Mouse (Mus musculus): ENCODE data around the gene Ifna4.

DNA sequence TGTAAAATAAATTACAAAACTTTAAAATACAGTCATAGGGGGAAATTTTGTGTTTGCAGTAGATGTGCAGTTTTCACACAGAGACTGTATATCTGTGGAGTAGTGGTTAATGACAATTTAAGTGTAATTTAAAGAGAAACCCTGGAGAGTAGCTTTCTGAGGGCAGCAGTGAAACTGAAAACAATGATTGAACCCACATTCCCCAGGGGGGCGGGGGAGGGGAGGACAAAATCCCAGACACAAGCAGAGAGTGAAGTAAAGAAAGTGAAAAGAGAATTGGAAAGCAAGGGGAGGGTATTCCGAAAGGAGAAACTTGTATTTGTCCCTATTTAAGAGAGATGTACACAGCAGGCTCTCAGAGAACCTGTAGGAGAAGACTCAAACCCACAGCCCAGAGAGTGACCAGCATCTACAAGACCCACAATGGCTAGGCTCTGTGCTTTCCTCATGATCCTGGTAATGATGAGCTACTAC, at the start of gene Ifna4:
- no peak for TF ChIP-seq CTCF (IDR thresholded peaks at IDR 0.05; ENCODE audit: low read depth)
- no peak for TF ChIP-seq EP300 (IDR thresholded peaks at IDR 0.05; ENCODE audit: low read depth)

Data from liver, embryonic 14.5 days (tissue).